Mouse (Mus musculus): ENCODE measurements at regions not wholly inside any gene's neighbourhood (a gene's known extent, or its start where the extent isn't known, plus 50 kb on each side); places are given as distances from the start of the nearest gene placed in this dataset.

- no peak for TF ChIP-seq CTCF (IDR thresholded peaks at IDR 0.05; ENCODE audit: low read depth, low read length)
- TF ChIP-seq POLR2A (IDR thresholded peaks at IDR 0.05; ENCODE audit: extremely low read depth, insufficient read depth, low read length): no peak
Measured at GRCm38 (mm10) chr2:15146986-15147385, 92.1 kb upstream of the Nsun6 start.

Data from liver, adult 2 months (tissue).